Mouse (Mus musculus): ENCODE results near the gene Gm6525. TPM values are rescaled to one million over a fixed set of nuclear protein-coding genes. Genes with fewer than 3 reads are reported as not detected.

The Gm6525 gene
- polyA plus RNA-seq, 1 experiment from 2014 or later, result 4.2 TPM

GRCm38 (mm10) chr3:84175337-84176315 lies 1.7 kb downstream of the Gm6525 start:
- Histone ChIP-seq H3K36me3 (peaks cover 43% of the 10 kb centered on the region), H3K4me1 (peaks cover 21% of the 10 kb centered on the region), H3K4me2 (replicated peaks) (no peak overlapping the region), H3K27me3 (no peaks in the 10 kb centered on the region), H3K9ac (replicated peaks) (no peak overlapping the region), H3K27ac (replicated peaks) (no peak overlapping the region), H3K4me3 (no peak overlapping the region), H3K9me3 (no peaks in the 10 kb centered on the region)
- WGBS, result 40% methylated on average over 7 of the region's 7 CpGs
- peak; percentile 73 for ATAC-seq (replicated peaks)

- Histone ChIP-seq H3K9ac (replicated peaks) (no peak overlapping the region), H3K9me3 (no peaks in the 10 kb centered on the region), H3K4me3 (no peak overlapping the region), H3K27me3 (no peaks in the 10 kb centered on the region), H3K27ac (replicated peaks) (no peak overlapping the region), H3K4me1 (peaks cover 26% of the 10 kb centered on the region), H3K36me3 (peaks cover 25% of the 10 kb centered on the region), H3K4me2 (replicated peaks) (no peak overlapping the region)
- no peak for ATAC-seq (replicated peaks)
- 84% methylated on average over 2 of the region's 2 CpGs for WGBS
These were observed 3.9 kb downstream of the Gm6525 start for GRCm38 (mm10) chr3:84177834-84178233.

- 68% methylated on average over 2 of the region's 2 CpGs for WGBS
- 0 out of 2 replicates have a peak, but pooled peaks have one; percentile 32 for ATAC-seq (replicated peaks)
- H3K9ac ChIP-seq (replicated peaks), result no peak overlapping the region
- no peaks in the 10 kb centered on the region; the same call in 1 of the 2 replicates for H3K9me3 ChIP-seq
- no peaks in the 10 kb centered on the region for H3K27me3 ChIP-seq
- H3K4me3 ChIP-seq, result no peak overlapping the region
- H3K4me1 ChIP-seq, result peaks cover 30% of the 10 kb centered on the region
- H3K36me3 ChIP-seq, result peaks cover 26% of the 10 kb centered on the region
- peak overlapping the region; percentile 42; the same call in 1 of the 2 replicates for H3K27ac ChIP-seq (replicated peaks)
- no peak overlapping the region for H3K4me2 ChIP-seq (replicated peaks)
These were observed 6.4 kb downstream of the Gm6525 start for GRCm38 (mm10) chr3:84180304-84180703.

DNA sequence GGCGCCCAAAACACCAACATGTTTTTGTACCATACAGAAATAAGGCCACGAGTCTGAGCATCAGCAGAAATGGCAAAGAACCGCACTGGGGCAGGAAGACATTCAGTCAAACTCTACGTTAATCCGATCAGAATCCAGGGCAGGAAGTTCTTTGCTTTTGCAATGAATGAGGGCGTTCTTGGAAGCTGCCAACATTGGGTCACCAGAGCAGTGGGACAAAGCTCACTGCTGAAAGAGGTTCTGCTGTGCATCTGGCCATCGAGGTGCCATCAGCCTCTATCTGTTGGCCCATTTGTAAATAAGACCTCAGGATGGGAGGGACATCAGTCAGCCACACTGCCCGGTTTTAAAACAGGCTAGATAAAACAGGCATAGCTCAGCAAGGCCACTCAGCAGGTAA lies 7.2 kb downstream of the Gm6525 start:
- peak overlapping the region; percentile 42; the same call in 1 of the 2 replicates for H3K27ac ChIP-seq (replicated peaks)
- no peak for ATAC-seq (replicated peaks)
- WGBS, result 19% methylated on average over 8 of the region's 8 CpGs

GRCm38 (mm10) chr3:84181717-84182116 lies 7.8 kb downstream of the Gm6525 start:
- Histone ChIP-seq H3K4me3 (no peak overlapping the region), H3K9me3 (no peaks in the 10 kb centered on the region; the same call in 1 of the 2 replicates), H3K4me1 (peaks cover 23% of the 10 kb centered on the region), H3K27ac (replicated peaks) (no peak overlapping the region), H3K27me3 (no peaks in the 10 kb centered on the region), H3K9ac (replicated peaks) (no peak overlapping the region), H3K4me2 (replicated peaks) (no peak overlapping the region), H3K36me3 (peaks cover 20% of the 10 kb centered on the region)
- ATAC-seq (replicated peaks), result no peak
- 20% methylated on average over 4 of the region's 4 CpGs for WGBS

More for the DNA sequence above, 7.2 kb downstream of the Gm6525 start:
- Histone ChIP-seq H3K9me3 (no peaks in the 10 kb centered on the region; the same call in 1 of the 2 replicates), H3K36me3 (peaks cover 26% of the 10 kb centered on the region), H3K9ac (replicated peaks) (no peak overlapping the region), H3K4me1 (peaks cover 23% of the 10 kb centered on the region), H3K27me3 (no peaks in the 10 kb centered on the region), H3K4me2 (replicated peaks) (no peak overlapping the region), H3K4me3 (no peak overlapping the region)

DNA sequence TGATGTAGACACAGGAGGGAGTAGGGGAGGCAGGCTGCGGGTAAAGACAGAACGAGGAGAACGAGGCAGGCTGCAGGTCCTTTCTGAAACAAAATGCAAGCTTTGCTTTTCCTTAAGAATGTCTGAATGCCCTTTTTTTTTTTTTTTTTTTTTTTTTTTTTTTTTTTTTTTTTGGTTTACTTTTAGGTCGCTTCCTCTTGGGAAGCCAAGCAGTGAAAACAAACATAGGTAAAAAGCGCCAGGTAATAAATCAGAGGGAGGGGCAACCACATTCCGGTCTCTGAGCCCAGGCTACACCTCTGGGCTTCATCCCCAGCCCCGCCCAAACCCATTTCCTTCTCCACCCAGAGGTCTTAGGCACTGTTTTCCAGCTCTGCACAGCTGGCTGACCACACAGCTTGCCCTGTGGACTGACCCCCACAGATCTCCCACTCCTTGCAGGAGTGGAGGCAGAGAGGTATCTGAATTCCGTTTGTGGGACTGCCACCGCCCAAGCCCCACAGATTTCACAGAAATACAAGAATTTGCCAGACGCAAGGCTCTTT lies 15.8 kb downstream of the Gm6525 start:
- 65% methylated on average over 10 of the region's 10 CpGs for WGBS
- Histone ChIP-seq H3K4me2 (replicated peaks) (no peak overlapping the region), H3K4me3 (no peak overlapping the region), H3K27me3 (no peaks in the 10 kb centered on the region), H3K36me3 (peaks cover 53% of the 10 kb centered on the region), H3K27ac (replicated peaks) (no peak overlapping the region), H3K4me1 (peaks cover 20% of the 10 kb centered on the region; the same call in 1 of the 2 replicates), H3K9me3 (no peaks in the 10 kb centered on the region; the same call in 1 of the 2 replicates), H3K9ac (replicated peaks) (no peak overlapping the region)
- no peak for ATAC-seq (replicated peaks)

DNA sequence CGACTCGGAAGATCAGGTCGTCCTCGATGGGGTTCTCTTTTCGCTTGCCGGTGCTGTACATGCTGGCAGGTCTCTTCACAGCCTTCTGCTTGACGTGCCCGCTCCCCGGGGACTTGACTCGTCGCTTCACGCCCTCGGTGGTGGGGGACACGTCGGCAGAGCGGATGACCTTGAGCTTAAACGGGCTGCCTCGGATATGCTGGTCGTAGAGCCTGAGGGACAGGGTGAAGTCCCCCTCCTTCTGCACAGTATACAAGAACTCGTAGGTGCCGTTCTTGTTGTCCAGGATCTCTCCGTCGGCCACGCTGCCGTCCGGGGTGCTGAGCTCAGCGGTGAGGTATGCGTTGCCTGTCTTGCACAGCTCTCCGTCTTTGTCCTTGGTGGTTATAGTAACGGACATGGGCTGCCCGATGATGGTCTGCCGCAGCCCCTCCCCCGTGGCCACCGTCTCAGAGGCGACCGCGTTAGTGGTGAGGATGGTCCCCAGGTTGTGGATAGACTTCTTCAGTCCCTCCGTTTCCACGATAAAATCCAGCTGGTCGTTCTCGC lies 16.7 kb downstream of the Gm6525 start:
- no peak overlapping the region for H3K4me3 ChIP-seq
- no peaks in the 10 kb centered on the region for H3K9me3 ChIP-seq
- H3K27ac ChIP-seq (replicated peaks), result no peak overlapping the region
- H3K27me3 ChIP-seq, result no peaks in the 10 kb centered on the region
- peaks cover 53% of the 10 kb centered on the region for H3K36me3 ChIP-seq
- peaks cover 20% of the 10 kb centered on the region; the same call in 1 of the 2 replicates for H3K4me1 ChIP-seq
- no peak overlapping the region for H3K4me2 ChIP-seq (replicated peaks)
- ATAC-seq (replicated peaks), result peak; percentile 42
- H3K9ac ChIP-seq (replicated peaks), result no peak overlapping the region
- WGBS, result 32% methylated on average over 41 of the region's 41 CpGs

GRCm38 (mm10) chr3:84191141-84191881 lies 17.4 kb downstream of the Gm6525 start:
- Histone ChIP-seq H3K27me3 (no peaks in the 10 kb centered on the region), H3K4me3 (no peak overlapping the region), H3K9me3 (no peaks in the 10 kb centered on the region), H3K4me1 (peaks cover 20% of the 10 kb centered on the region; the same call in 1 of the 2 replicates), H3K9ac (replicated peaks) (no peak overlapping the region), H3K4me2 (replicated peaks) (no peak overlapping the region), H3K27ac (replicated peaks) (no peak overlapping the region), H3K36me3 (peaks cover 58% of the 10 kb centered on the region)
- 55% methylated on average over 21 of the region's 21 CpGs for WGBS
- ATAC-seq (replicated peaks), result 0 out of 2 replicates have a peak, but pooled peaks have one; percentile 1

GRCm38 (mm10) chr3:84193881-84194280 lies 20.0 kb downstream of the Gm6525 start:
- whole genome bisulfite sequencing, result 56% methylated on average over 4 of the region's 4 CpGs
- ATAC-seq (replicated peaks), result no peak
- no peak overlapping the region for H3K27ac ChIP-seq (replicated peaks)
- H3K36me3 ChIP-seq, result peaks cover 56% of the 10 kb centered on the region
- H3K4me2 ChIP-seq (replicated peaks), result no peak overlapping the region
- peaks cover 20% of the 10 kb centered on the region; the same call in 1 of the 2 replicates for H3K4me1 ChIP-seq
- no peaks in the 10 kb centered on the region for H3K27me3 ChIP-seq
- no peaks in the 10 kb centered on the region for H3K9me3 ChIP-seq
- no peak overlapping the region for H3K9ac ChIP-seq (replicated peaks)
- no peak overlapping the region for H3K4me3 ChIP-seq

DNA sequence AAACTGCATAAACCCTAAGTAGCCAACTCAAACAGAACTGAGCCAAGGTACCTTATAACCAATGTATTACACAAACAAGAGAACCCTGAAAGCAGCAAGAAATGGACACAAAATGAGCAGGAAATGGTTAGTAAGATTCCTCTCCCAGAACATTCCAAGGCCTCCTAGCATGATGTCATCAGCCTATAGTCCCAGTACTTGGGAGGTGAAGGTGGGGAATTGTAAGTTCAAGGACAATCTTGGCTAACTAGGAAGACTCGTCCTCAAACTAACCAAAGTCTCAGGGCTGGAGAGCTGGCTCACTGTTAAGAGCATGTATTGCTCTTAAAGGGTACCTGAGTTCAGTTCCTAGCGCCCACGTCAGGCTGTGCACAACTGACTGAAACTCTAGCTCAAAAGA lies 24.3 kb downstream of the Gm6525 start:
- Histone ChIP-seq H3K9ac (replicated peaks) (no peak overlapping the region), H3K4me2 (replicated peaks) (no peak overlapping the region), H3K27me3 (no peaks in the 10 kb centered on the region), H3K36me3 (peaks cover 30% of the 10 kb centered on the region), H3K9me3 (no peaks in the 10 kb centered on the region), H3K4me3 (no peak overlapping the region), H3K4me1 (peaks cover 19% of the 10 kb centered on the region), H3K27ac (replicated peaks) (no peak overlapping the region)
- no peak for ATAC-seq (replicated peaks)
- 94% methylated on average over 3 of the region's 3 CpGs for WGBS

- 94% methylated on average over 9 of the region's 9 CpGs for WGBS
- Histone ChIP-seq H3K9me3 (no peaks in the 10 kb centered on the region), H3K4me1 (peaks cover 19% of the 10 kb centered on the region), H3K9ac (replicated peaks) (no peak overlapping the region), H3K4me2 (replicated peaks) (no peak overlapping the region), H3K36me3 (peaks cover 24% of the 10 kb centered on the region), H3K4me3 (no peak overlapping the region), H3K27me3 (no peaks in the 10 kb centered on the region), H3K27ac (replicated peaks) (0 out of 2 replicates have a peak overlapping the region, but pooled peaks have one; percentile 34)
- ATAC-seq (replicated peaks), result no peak
These were observed 25.6 kb downstream of the Gm6525 start for GRCm38 (mm10) chr3:84199516-84199915.
